Mouse (Mus musculus) layer of hippocampus, postnatal 36 days (tissue): Measurements from ENCODE around the gene Pfdn2. TPM values are rescaled to one million over a fixed set of nuclear protein-coding genes. Genes with fewer than 3 reads are reported as not detected.
A peak's percentile ranks its signal among the peaks of the same experiment; 100 is the strongest.

ENCODE experiments used
- DNase-seq, 2 experiments: peaks; one replicate each; pipeline ENCODE4 v3.0.0; 2022
- total RNA-seq, 2 experiments: library from RNA; stranded (reverse); gene quantifications; 2 replicates each; pipeline ENCODE4 v1.2.3; 2021

Pfdn2 gene
- total RNA-seq, 2 experiments from 2014 or later: 160 to 166 TPM

DNA sequence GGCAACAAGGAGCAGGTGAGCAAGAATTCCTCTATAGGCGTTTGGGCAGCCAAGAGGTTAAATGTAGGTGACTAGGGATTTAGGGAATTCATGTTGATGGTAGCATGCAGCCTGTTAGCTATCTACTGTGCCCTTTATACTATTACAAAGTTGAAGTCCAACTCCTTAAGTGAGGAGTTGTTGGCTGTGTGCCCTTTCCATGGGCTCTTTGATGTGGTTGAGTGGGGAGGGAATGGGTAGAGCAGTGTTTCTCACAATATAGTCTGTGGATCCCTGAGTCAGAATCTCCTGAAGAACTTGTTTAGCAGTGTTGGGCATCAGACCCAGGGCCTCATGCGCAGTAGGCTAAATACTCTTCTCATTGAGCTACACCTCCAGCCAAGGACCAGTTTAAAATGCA, 11.3 kb downstream of the Pfdn2 start:
- no peak for DNase-seq

GRCm38 (mm10) chr1:171358421-171358820, 13.0 kb downstream of the Pfdn2 start:
- DNase-seq: no peak

GRCm38 (mm10) chr1:171360253-171360652, 14.8 kb downstream of the Pfdn2 start:
- peak in 1 of 2 experiments; percentile 40 for DNase-seq

DNA sequence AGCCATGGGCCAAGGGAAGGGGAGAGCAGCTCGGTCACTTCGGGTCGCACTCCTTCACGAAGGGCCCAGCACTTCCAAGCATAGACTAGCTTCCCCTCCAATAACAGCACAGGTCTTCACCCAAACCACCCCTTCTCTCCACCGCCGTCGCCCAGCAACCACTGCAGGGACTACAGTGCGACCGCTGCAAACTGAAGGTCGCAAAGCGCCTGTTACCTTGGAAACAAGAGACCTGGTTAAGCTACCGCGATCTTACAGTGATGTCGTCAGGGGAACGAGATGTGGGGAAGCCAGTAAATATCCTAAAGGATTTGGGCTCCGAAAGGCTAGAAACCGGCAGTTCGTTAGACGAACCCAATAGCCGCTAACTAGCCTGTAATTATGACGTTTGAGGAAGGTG, 15.2 kb downstream of the Pfdn2 start, which contains the start of gene Klhdc9:
TSS of gene Klhdc9 (minus strand) at position 143 of the 400 bp plus-strand sequence.
- peak; percentile 70 to 84 for DNase-seq

DNA sequence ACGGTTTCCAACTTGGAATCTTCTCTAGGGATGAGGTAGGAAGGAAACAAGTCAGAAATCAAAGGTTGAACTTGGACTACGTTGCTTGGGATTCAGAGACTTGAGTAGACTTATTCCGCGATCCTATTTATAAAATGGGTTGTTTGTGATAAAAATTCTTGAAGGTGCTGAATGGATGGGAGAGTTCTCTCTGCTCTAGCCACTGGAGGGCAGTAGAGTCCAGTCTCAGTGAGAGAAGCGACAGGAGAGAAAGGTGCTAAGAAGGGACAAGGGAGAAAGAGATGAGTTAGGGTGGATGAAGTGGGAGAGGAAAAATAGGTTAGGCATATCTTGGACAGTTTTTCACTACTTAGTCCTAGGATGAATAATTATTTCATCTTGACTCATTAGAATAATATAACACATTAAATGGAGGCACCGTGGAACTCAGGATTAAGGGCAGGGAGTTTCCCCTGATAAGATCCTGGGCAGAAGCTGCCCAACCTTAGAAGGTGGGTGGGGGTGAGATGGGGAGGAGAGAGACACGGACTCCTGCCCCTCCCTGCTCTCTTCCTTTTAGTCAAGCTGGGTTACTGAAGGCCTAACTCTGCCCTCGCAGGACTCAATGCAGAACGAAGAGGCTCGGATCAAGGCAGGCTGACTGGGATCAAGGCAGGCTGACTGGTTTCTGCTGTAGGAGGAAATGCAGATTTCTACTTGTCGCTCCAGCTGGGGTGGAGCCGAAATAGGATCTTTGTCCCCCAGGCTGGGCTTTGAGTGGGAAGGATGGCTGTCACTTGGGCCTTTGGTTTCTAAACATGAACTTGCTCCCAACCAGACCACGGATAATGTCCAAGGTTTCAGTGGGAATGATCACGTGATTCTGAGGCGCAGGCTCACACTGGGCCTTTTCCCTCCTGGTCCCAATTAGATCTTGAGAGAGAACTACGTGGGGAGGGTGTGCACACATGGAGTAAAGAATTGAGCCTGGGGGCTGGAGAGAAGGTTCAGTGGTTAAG, 15.9 kb downstream of the Pfdn2 start:
- peak; percentile 59 to 67 for DNase-seq

DNA sequence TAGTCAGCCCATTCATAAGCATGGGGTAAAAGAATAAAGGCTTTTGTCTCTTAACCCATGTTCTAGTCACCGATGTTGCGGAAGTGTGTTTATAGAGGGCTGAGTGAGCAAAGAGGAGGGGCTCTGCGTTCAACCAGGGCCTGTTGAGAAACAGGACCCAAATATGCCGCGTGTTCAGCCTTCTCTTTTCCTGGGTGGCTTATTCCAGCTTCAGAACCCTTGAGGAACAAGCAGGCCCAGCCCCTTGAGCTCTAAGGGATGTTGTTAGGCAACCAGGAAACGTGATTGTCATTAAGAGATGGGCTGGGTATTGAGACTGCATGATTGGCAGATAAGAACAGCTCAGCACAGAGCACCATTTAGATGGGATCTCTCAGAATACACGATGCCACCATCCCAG, 20.5 kb downstream of the Pfdn2 start:
- DNase-seq: no peak

GRCm38 (mm10) chr1:171369845-171370556, 24.5 kb downstream of the Pfdn2 start, which contains the start of gene Nectin4:
Gene Nectin4, plus strand, starts transcription at chr1:171370099.
- DNase-seq: no peak

- DNase-seq: no peak
These were observed 27.4 kb downstream of the Pfdn2 start for GRCm38 (mm10) chr1:171372880-171373279.

GRCm38 (mm10) chr1:171373946-171374345, 28.5 kb downstream of the Pfdn2 start:
- DNase-seq: no peak

DNA sequence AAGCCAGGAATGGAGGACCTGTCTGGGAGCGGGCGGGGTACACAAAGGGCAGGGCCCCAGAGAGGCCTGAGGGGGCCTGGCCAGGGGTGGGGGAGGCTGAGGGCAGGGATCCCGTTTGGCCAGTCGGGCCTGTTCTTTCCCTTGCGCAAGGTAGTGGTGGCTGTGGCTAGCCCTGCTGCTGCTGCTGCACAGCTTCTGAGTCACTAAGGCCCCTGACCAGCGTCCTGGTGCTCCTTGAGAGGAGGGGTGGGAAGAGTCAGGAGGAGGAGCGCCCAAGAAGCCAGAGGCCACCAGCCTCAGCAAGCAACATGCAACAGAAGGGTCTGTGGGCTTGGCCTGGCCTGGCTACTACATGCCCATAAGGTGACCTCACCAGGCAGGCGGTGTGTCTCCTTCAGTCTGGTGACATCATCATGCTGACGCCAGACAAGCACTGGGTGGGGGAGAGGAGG, 30.2 kb downstream of the Pfdn2 start:
- DNase-seq: no peak

- no peak for DNase-seq
These were observed 32.8 kb downstream of the Pfdn2 start for GRCm38 (mm10) chr1:171378298-171378697.

GRCm38 (mm10) chr1:171379935-171380599, 34.6 kb downstream of the Pfdn2 start:
- DNase-seq: peak; percentile 73 to 77

- DNase-seq: no peak
These were observed 36.7 kb downstream of the Pfdn2 start for GRCm38 (mm10) chr1:171382096-171382620.

DNA sequence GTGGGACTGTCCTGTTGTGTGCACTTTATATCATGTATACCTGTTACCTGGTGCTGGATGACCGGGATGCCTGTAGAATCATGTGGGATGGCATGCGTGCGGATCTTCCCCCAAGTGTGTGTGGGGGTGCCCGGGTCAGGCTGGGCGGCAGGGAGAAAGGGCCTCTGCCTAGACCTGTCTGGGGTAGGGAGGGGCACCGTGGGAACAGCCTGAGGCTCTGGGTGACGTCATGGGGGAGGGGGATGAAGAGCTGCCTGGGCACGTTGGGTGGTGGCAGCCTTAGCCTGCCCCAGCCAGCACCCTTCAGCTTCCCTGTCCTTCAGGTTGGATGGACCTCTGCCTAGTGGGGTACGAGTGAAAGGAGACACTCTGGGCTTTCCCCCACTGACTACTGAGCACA, 38.9 kb downstream of the Pfdn2 start:
- no peak for DNase-seq

GRCm38 (mm10) chr1:171385171-171385570, 39.7 kb downstream of the Pfdn2 start:
- DNase-seq: no peak

GRCm38 (mm10) chr1:171387099-171387498, 41.6 kb downstream of the Pfdn2 start:
- no peak for DNase-seq

DNA sequence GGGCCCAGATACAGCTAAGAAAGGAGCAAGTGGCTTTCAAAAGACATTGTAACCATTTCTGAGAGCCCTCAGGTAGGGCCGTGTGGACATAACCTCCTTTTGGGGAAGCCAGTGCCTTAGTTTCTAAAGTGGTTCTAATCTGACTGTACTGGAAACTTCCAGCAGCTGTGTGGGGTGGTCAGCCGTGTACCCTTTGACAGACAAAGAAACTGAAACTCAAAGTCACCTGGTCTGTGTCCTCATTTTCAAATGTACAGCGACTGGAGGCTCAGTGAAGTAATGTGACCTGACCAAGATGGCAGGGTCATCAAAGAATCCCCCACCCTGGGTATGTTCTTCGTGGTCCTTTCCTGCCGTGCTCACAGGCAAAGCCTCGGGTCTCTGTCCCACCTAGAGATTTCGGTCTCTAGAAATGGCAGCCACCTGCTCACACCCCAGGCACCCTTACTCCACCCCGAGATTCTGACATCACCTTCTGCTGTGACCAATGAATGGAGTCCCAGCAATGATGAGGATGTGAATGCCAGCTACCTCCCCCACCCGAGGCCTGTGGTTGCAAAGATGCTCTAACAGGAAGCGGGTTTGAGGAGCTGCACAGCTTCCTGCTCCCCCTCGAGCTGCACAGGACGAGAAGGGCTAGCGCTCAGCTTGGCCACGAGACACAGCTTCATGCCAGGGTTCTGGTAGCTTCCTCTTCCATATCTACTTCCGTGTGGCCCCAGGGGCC, 43.1 kb downstream of the Pfdn2 start, which contains the start of gene Arhgap30:
TSS of gene Arhgap30 (plus strand) at position 579 of the 727 bp plus-strand sequence.
- DNase-seq: no peak

DNA sequence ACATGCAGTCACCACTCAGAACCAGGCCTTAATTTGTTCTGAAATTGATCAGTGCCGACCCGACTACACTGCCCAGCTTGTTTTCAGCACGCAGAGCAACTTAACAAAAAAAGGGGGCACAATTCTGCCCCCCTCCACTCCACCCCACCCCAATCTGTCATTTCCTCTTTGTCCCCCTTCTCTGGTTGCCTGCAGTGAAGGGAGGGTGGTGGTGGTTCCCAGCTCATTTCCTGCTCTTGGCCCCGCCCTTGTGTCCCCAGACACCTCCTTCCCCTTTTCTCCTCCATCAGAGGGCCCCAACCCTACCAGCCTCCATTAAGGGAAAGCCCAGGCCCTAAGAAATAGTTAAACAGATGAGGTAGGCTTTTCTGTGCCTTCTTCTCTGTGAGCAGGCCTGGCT, 44.6 kb downstream of the Pfdn2 start:
- no peak for DNase-seq

DNA sequence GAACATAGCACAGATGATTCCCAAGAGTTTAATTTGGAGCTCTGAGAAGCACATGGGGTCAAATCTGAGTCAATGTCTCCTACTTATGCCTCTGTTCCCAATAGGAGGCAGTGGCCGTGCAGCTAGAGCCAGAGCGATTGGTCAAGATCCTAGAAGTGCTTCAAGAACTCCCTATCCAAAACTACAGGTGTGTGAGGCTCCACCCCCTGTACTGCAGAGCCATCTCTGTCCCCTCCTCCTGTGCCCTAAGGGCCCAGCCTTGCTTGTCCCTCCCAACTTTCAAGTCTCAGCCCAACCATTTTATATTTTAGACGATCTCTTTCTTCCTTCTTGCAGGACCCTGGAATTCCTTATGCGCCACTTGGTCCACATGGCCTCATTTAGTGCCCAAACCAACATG, 56.4 kb downstream of the Pfdn2 start:
- DNase-seq: no peak

GRCm38 (mm10) chr1:171402991-171403390, 57.5 kb downstream of the Pfdn2 start:
- no peak for DNase-seq

- no peak for DNase-seq
These were observed 61.8 kb downstream of the Pfdn2 start for GRCm38 (mm10) chr1:171407263-171407662.
